In genomic region chr10:81020207-81020606, GRCm38 (mm10) we compare ENCODE assay signal across 29 mouse cellular contexts. TPM values are rescaled to one million over a fixed set of nuclear protein-coding genes. Genes with fewer than 3 reads are reported as not detected.
A peak's percentile ranks its signal among the peaks of the same experiment; 100 is the strongest.
DNase-seq lines count a peak whose midpoint lies in the region; ATAC-seq and TF ChIP-seq lines count a peak whose summit lies in the region.
"Had no signal": no experiment of that assay in that cellular context is flagged by ENCODE, and none has a peak within 500 bp of the region (broad histone marks: within the 10 kb centered on the region; RNA-seq: fewer than 3 reads in every experiment).

No protein-coding gene starts in this region.

- 0 out of 2 replicates have a peak overlapping the region, but pooled peaks have one; percentile 18 for H3K9ac ChIP-seq in hindbrain, embryonic 12.5 days
- no peak overlapping the region for H3K9ac ChIP-seq in hindbrain, embryonic 11.5 days (ENCODE audit: low read depth, low read length)
- 0 out of 2 replicates have a peak overlapping the region, but pooled peaks have one; percentile 28 for H3K9ac ChIP-seq in midbrain, embryonic 16.5 days (ENCODE audit: low read depth, low read length)
- H3K9ac ChIP-seq in midbrain, embryonic 14.5 days (replicated peaks; ENCODE audit: low read length) = no peak overlapping the region
- H3K9ac ChIP-seq: heart, embryonic 12.5 days; liver, embryonic 12.5 days; liver, postnatal 0 days had no signal

- H3K4me2 ChIP-seq in hindbrain, embryonic 12.5 days (replicated peaks) = no peak overlapping the region
- H3K4me2 ChIP-seq in hindbrain, embryonic 11.5 days (replicated peaks; ENCODE audit: low read depth, low read length) = no peak overlapping the region
- no peak overlapping the region for H3K4me2 ChIP-seq in midbrain, embryonic 16.5 days (ENCODE audit: low read length)
- no peak overlapping the region for H3K4me2 ChIP-seq in midbrain, embryonic 14.5 days (ENCODE audit: low read length)
- peak overlapping the region; percentile 34 for H3K4me2 ChIP-seq in myocyte (ENCODE audit: low read depth)
- H3K4me2 ChIP-seq: heart, embryonic 12.5 days; liver, embryonic 12.5 days; midbrain, embryonic 11.5 days had no signal

- H3K4me3 ChIP-seq in hindbrain, embryonic 12.5 days = no peak overlapping the region
- H3K4me3 ChIP-seq in hindbrain, embryonic 11.5 days (ENCODE audit: low read depth, low read length) = no peak overlapping the region
- no peak overlapping the region for H3K4me3 ChIP-seq in midbrain, embryonic 16.5 days (ENCODE audit: low read depth, low read length)
- no peak overlapping the region for H3K4me3 ChIP-seq in midbrain, embryonic 14.5 days (replicated peaks; ENCODE audit: low read depth, low read length)
- H3K4me3 ChIP-seq in myocyte = no peak overlapping the region
- H3K4me3 ChIP-seq: heart, adult 2 months; heart, embryonic 12.5 days; liver, embryonic 12.5 days had no signal

- H3K79me2 ChIP-seq in myocyte (ENCODE audit: control insufficient read depth, insufficient read depth) = no peaks in the 10 kb centered on the region

- H3K4me1 ChIP-seq in hindbrain, embryonic 12.5 days = peaks cover 7% of the 10 kb centered on the region
- H3K4me1 ChIP-seq in hindbrain, embryonic 11.5 days (replicated peaks; ENCODE audit: control insufficient read depth, insufficient read depth, low read length) = no peaks in the 10 kb centered on the region
- peaks cover 25% of the 10 kb centered on the region for H3K4me1 ChIP-seq in midbrain, embryonic 16.5 days (ENCODE audit: control insufficient read depth, insufficient read depth, low read length)
- peaks cover 12% of the 10 kb centered on the region for H3K4me1 ChIP-seq in midbrain, embryonic 14.5 days (ENCODE audit: control insufficient read depth, insufficient read depth, low read length)

- no peak for DNase-seq in hindbrain, embryonic 11.5 days (ENCODE audit: low spot score)
- DNase-seq in midbrain, embryonic 14.5 days = no peak
- peak; percentile 30 for DNase-seq in NIH3T3 (ENCODE audit: low read depth)
- DNase-seq in heart, postnatal 4 days = no peak
- DNase-seq: adrenal gland, adult 2 months; adrenal gland, postnatal 36 days; heart, adult 2 months; kidney, adult 8-10 months; kidney, postnatal 4 days; layer of hippocampus, postnatal 36 days; left cerebral cortex, postnatal 4 days; liver, postnatal 0 days; lung, postnatal 36 days; thymus, adult 2 months; thymus, postnatal 36 days had no signal

- no peaks in the 10 kb centered on the region; the same call in 1 of the 2 replicates for H3K36me3 ChIP-seq in hindbrain, embryonic 12.5 days
- H3K36me3 ChIP-seq in hindbrain, embryonic 11.5 days (ENCODE audit: control insufficient read depth, insufficient read depth, low read length) = no peaks in the 10 kb centered on the region
- H3K36me3 ChIP-seq in midbrain, embryonic 16.5 days (ENCODE audit: control insufficient read depth, insufficient read depth, low read length) = 0 out of 2 replicates have a peak, but pooled peaks cover 2% of the 10 kb centered on the region
- H3K36me3 ChIP-seq in midbrain, embryonic 14.5 days (ENCODE audit: control insufficient read depth, insufficient read depth, low read length) = peaks cover 12% of the 10 kb centered on the region; the same call in 1 of the 2 replicates
- H3K36me3 ChIP-seq in myocyte (ENCODE audit: control insufficient read depth, insufficient read depth) = no peaks in the 10 kb centered on the region
- H3K36me3 ChIP-seq: G1E; heart, embryonic 12.5 days; liver, embryonic 12.5 days had no signal

- ATAC-seq in hindbrain, embryonic 12.5 days (ENCODE audit: low FRiP score) = no peak
- no peak for ATAC-seq in hindbrain, embryonic 11.5 days (ENCODE audit: low FRiP score)
- ATAC-seq in midbrain, embryonic 16.5 days = no peak
- ATAC-seq in midbrain, embryonic 14.5 days (ENCODE audit: low FRiP score, low TSS enrichment) = no peak
- ATAC-seq: forebrain, embryonic 14.5 days; intestine, embryonic 16.5 days; liver, embryonic 12.5 days; liver, postnatal 0 days had no signal

- H3K9me3 ChIP-seq in hindbrain, embryonic 12.5 days (replicated peaks) = no peaks in the 10 kb centered on the region
- H3K9me3 ChIP-seq in hindbrain, embryonic 11.5 days (ENCODE audit: control insufficient read depth, low read length) = no peaks in the 10 kb centered on the region
- no peaks in the 10 kb centered on the region for H3K9me3 ChIP-seq in midbrain, embryonic 16.5 days (replicated peaks; ENCODE audit: control insufficient read depth, low read length, poor library complexity, severe bottlenecking)
- no peaks in the 10 kb centered on the region for H3K9me3 ChIP-seq in midbrain, embryonic 14.5 days (ENCODE audit: control insufficient read depth, low read length)
- H3K9me3 ChIP-seq: G1E; liver, embryonic 12.5 days had no signal

- no peak overlapping the region for H3K27ac ChIP-seq in hindbrain, embryonic 12.5 days
- H3K27ac ChIP-seq in hindbrain, embryonic 11.5 days (ENCODE audit: low read depth, low read length) = no peak overlapping the region
- H3K27ac ChIP-seq in midbrain, embryonic 16.5 days (ENCODE audit: low read length) = no peak overlapping the region
- no peak overlapping the region for H3K27ac ChIP-seq in midbrain, embryonic 14.5 days (replicated peaks; ENCODE audit: low read depth, low read length)
- H3K27ac ChIP-seq: heart, adult 2 months; kidney, postnatal 0 days; liver, embryonic 12.5 days had no signal

- H3ac ChIP-seq in myocyte (ENCODE audit: control insufficient read depth, insufficient read length) = no peak overlapping the region

- WGBS in hindbrain, embryonic 12.5 days = 43% methylated on average over 2 of the region's 2 CpGs
- WGBS in hindbrain, embryonic 11.5 days = 72% methylated on average over 2 of the region's 2 CpGs
- 56% methylated on average over 2 of the region's 2 CpGs for WGBS in midbrain, embryonic 16.5 days
- 61% methylated on average over 2 of the region's 2 CpGs for WGBS in midbrain, embryonic 14.5 days

- H3K27me3 ChIP-seq in hindbrain, embryonic 12.5 days = peaks cover 38% of the 10 kb centered on the region
- peaks cover 9% of the 10 kb centered on the region for H3K27me3 ChIP-seq in hindbrain, embryonic 11.5 days (ENCODE audit: control insufficient read depth, insufficient read depth, low read length)
- no peaks in the 10 kb centered on the region for H3K27me3 ChIP-seq in midbrain, embryonic 16.5 days (ENCODE audit: control insufficient read depth, insufficient read depth, low read depth, low read length)
- H3K27me3 ChIP-seq in midbrain, embryonic 14.5 days (ENCODE audit: control insufficient read depth, insufficient read depth, low read length) = 0 out of 2 replicates have a peak, but pooled peaks cover 2% of the 10 kb centered on the region
- H3K27me3 ChIP-seq in myocyte (ENCODE audit: control insufficient read depth, insufficient read depth, insufficient read length) = no peaks in the 10 kb centered on the region

- TF ChIP-seq POLR2A in myocyte (IDR thresholded peaks at IDR 0.05; ENCODE audit: insufficient read length, low read depth) = no peak

TF ChIP-seq in myocyte, 11 proteins besides CTCF, POLR2A, EP300 and RAD21 (continues in another document):
- TF ChIP-seq REST (IDR thresholded peaks at IDR 0.05; ENCODE audit: insufficient read depth, insufficient read length) (no peak), TCF3 (IDR thresholded peaks at IDR 0.05; ENCODE audit: insufficient read length, low read depth) (no peak), MYOG (IDR thresholded peaks at IDR 0.05; ENCODE audit: control insufficient read depth in 1 of 3, insufficient read depth in 1 of 3, insufficient read length in 2 of 3, low read depth in 2 of 3) (no peak), E2F4 (IDR thresholded peaks at IDR 0.05; ENCODE audit: insufficient read depth) (no peak)

RNA-seq across cellular contexts. Expression of gene Diras1, which starts 5.3 kb away (rescaled TPM):
- polyA plus RNA-seq in hindbrain, embryonic 12.5 days (2016; fragmentation: Nextera tagmentation; extraction: Ambion mirVana) = 16.4 and 16.7 TPM in 2 replicates
- 3.4 and 5.8 TPM in 2 replicates for polyA plus RNA-seq in hindbrain, embryonic 11.5 days (2014; fragmentation: Nextera tagmentation; extraction: Ambion mirVana)
- 71.7 and 88.1 TPM in 2 replicates for polyA plus RNA-seq in midbrain, embryonic 16.5 days (2015; fragmentation: Nextera tagmentation; extraction: Ambion mirVana)
- polyA plus RNA-seq in midbrain, embryonic 14.5 days (2014; fragmentation: Nextera tagmentation; extraction: Ambion mirVana) = 24.0 and 55.4 TPM in 2 replicates
- polyA plus RNA-seq in myocyte (2012; fragmentation: generic; extraction: Trizol) = 0.42 TPM
- total RNA-seq in heart, postnatal 4 days (2021) = not detected
- total RNA-seq: heart, adult 2 months; hematopoietic stem cell, adult 5-6 weeks; megakaryocyte, adult 5-6 weeks; neutrophil, adult 5-6 weeks had no signal
- polyA plus RNA-seq: heart, embryonic 12.5 days; heart, postnatal 0 days; liver, embryonic 12.5 days; liver, postnatal 0 days had no signal

RNA-seq across cellular contexts. Expression of gene Gng7, which starts 5.5 kb away (rescaled TPM):
- polyA plus RNA-seq in hindbrain, embryonic 12.5 days (2016; fragmentation: Nextera tagmentation; extraction: Ambion mirVana) = 10.1 and 10.7 TPM in 2 replicates
- 6.6 and 7.2 TPM in 2 replicates for polyA plus RNA-seq in hindbrain, embryonic 11.5 days (2014; fragmentation: Nextera tagmentation; extraction: Ambion mirVana)
- polyA plus RNA-seq in midbrain, embryonic 16.5 days (2015; fragmentation: Nextera tagmentation; extraction: Ambion mirVana) = 21.5 and 25.6 TPM in 2 replicates
- 11.5 and 11.6 TPM in 2 replicates for polyA plus RNA-seq in midbrain, embryonic 14.5 days (2014; fragmentation: Nextera tagmentation; extraction: Ambion mirVana)
- polyA plus RNA-seq in myocyte (2012; fragmentation: generic; extraction: Trizol) = 0.47 TPM
- under 1 TPM; 0.38 to 0.47 TPM for total RNA-seq in heart, postnatal 4 days (2021)
- total RNA-seq: neutrophil, adult 5-6 weeks had no signal

RNA-seq across cellular contexts. Expression of gene Slc39a3, which starts 17.0 kb away (rescaled TPM):
- polyA plus RNA-seq in hindbrain, embryonic 12.5 days (2016; fragmentation: Nextera tagmentation; extraction: Ambion mirVana) = 33.8 and 37.0 TPM in 2 replicates
- 9.2 and 11.0 TPM in 2 replicates for polyA plus RNA-seq in hindbrain, embryonic 11.5 days (2014; fragmentation: Nextera tagmentation; extraction: Ambion mirVana)
- 52.8 and 55.7 TPM in 2 replicates for polyA plus RNA-seq in midbrain, embryonic 16.5 days (2015; fragmentation: Nextera tagmentation; extraction: Ambion mirVana)
- 32.4 and 34.9 TPM in 2 replicates for polyA plus RNA-seq in midbrain, embryonic 14.5 days (2014; fragmentation: Nextera tagmentation; extraction: Ambion mirVana)
- polyA plus RNA-seq in myocyte (2012; fragmentation: generic; extraction: Trizol) = 21.8 TPM
- total RNA-seq in heart, postnatal 4 days (2021) = 1 to 10 TPM; 7.6 to 7.8 TPM

RNA-seq across cellular contexts. Expression of gene Sgta, which starts 39.8 kb away (rescaled TPM):
- polyA plus RNA-seq in hindbrain, embryonic 12.5 days (2016; fragmentation: Nextera tagmentation; extraction: Ambion mirVana) = 259 and 269 TPM in 2 replicates
- polyA plus RNA-seq in hindbrain, embryonic 11.5 days (2014; fragmentation: Nextera tagmentation; extraction: Ambion mirVana) = 200 and 210 TPM in 2 replicates
- polyA plus RNA-seq in midbrain, embryonic 16.5 days (2015; fragmentation: Nextera tagmentation; extraction: Ambion mirVana) = 324 and 340 TPM in 2 replicates
- 259 and 292 TPM in 2 replicates for polyA plus RNA-seq in midbrain, embryonic 14.5 days (2014; fragmentation: Nextera tagmentation; extraction: Ambion mirVana)
- polyA plus RNA-seq in myocyte (2012; fragmentation: generic; extraction: Trizol) = 192 TPM
- 100 to 1,000 TPM; 102 to 103 TPM for total RNA-seq in heart, postnatal 4 days (2021)

RNA-seq across cellular contexts. Expression of gene Thop1, which starts 49.6 kb away (rescaled TPM):
- polyA plus RNA-seq in hindbrain, embryonic 12.5 days (2016; fragmentation: Nextera tagmentation; extraction: Ambion mirVana) = 57.5 and 58.0 TPM in 2 replicates
- polyA plus RNA-seq in hindbrain, embryonic 11.5 days (2014; fragmentation: Nextera tagmentation; extraction: Ambion mirVana) = 44.1 and 46.4 TPM in 2 replicates
- 47.3 and 51.6 TPM in 2 replicates for polyA plus RNA-seq in midbrain, embryonic 16.5 days (2015; fragmentation: Nextera tagmentation; extraction: Ambion mirVana)
- 31.2 and 38.2 TPM in 2 replicates for polyA plus RNA-seq in midbrain, embryonic 14.5 days (2014; fragmentation: Nextera tagmentation; extraction: Ambion mirVana)
- 139 TPM for polyA plus RNA-seq in myocyte (2012; fragmentation: generic; extraction: Trizol)
- 10 to 100 TPM; 14.5 to 15.5 TPM for total RNA-seq in heart, postnatal 4 days (2021)

Comparison
In these comparisons a context has a peak if more than half of its experiments do, and no peak if none do; other contexts are left out.
1. H3K9ac ChIP-seq: peak in hindbrain, embryonic 12.5 days (single experiment) and midbrain, embryonic 16.5 days (single experiment); none in hindbrain, embryonic 11.5 days (single experiment) and midbrain, embryonic 14.5 days (single experiment).